Mouse (Mus musculus): ENCODE measurements around the gene B3gnt3.

DNA sequence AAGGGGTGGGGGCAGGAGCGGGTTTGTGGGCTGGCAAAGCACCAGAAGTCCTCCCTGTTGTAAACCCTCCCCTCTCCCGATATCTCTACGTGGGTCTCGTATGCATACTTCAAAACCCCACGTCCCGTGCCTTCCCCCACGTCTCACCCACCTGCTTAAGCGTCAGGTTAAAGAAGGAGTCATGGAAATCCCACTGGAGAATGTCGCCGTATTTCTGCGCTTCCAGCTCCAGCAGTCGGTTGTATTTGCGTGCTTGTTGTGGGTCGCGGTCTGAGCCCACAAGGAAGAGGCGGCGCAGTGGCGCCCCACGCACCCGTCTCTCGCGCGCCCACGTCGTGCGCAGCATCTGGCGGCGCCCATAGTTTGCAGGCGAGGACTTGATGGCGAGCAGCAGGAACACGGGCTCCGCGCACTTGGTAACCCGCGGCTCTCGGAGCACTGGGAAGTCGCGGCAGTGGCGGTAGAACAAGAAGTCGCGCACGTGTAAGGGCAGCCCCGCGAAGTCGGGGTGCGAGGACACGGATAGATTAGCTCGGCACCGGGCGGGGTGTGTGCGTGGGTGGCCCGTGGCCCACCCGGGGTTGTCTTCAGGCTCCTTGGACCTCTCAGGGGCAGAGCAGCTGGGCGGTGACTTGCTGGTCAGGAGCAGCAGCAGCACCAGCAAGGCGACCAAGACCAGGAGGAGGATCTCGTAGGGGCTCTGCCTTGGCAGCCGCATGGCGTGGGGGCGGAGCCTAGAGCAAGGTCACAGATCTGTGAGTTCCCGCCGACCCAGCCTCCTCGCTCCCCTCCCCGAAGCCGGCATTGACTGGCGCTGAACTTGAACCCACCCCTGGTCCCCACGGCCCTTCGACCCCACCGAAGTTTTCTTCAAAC, 8.2 kb downstream of the B3gnt3 start:
- TF ChIP-seq CTCF (IDR thresholded peaks at IDR 0.05) (no peak), POLR2A (IDR thresholded peaks at IDR 0.05; ENCODE audit: insufficient read depth, low read depth, low read length) (no peak), EP300 (IDR thresholded peaks at IDR 0.05; ENCODE audit: insufficient read depth, low read depth, low read length) (no peak)

Measured in heart, adult 2 months (tissue).